Mouse (Mus musculus): ENCODE measurements around the gene 1810049J17Rik.

DNA sequence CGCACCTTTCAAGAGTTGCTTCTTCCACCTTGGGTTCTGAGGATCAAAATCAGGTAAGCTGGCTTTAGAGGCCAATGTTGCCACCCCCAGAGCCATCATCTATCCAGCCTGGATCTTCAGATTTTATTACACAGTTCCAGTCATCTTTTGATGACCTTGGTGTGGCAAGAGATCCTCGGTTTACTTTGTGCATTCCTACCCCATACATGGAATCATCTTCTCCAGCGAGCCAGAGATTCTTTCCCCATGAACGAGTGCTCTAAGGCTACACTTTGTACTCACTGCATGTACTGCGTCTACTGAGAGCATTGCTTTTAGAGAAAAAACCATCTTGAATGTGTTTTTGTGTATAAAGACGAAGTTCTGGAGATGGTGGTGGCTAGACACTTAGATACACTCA lies 33.6 kb upstream of the 1810049J17Rik start:
- TF ChIP-seq GATA1 (IDR thresholded peaks at IDR 0.05; ENCODE audit: low read depth, low read length) (no peak), UBTF (IDR thresholded peaks at IDR 0.05; ENCODE audit: borderline replicate concordance, insufficient read depth, low read depth, low read length) (no peak), CTCF (IDR thresholded peaks at IDR 0.05 in 2 of 3, conservative IDR thresholded peaks at IDR 0.05 in 1 of 3; ENCODE audit: control insufficient read depth in 1 of 3, insufficient read depth in 1 of 3, low read depth in 2 of 3, low read length in 3 of 3, poor library complexity in 1 of 3, severe bottlenecking in 1 of 3) (no peak), ETS1 (IDR thresholded peaks at IDR 0.05; ENCODE audit: low read depth, low read length) (no peak), CHD2 (IDR thresholded peaks at IDR 0.05; ENCODE audit: low read length) (no peak), MAX (IDR thresholded peaks at IDR 0.05; ENCODE audit: low read length) (no peak), POLR2A (IDR thresholded peaks at IDR 0.05; ENCODE audit: control insufficient read depth in 1 of 2, insufficient read depth in 1 of 2, low read depth in 1 of 2, low read length in 2 of 2, poor library complexity in 1 of 2) (no peak), RCOR1 (IDR thresholded peaks at IDR 0.05; ENCODE audit: low read depth, low read length) (no peak), GABPA (IDR thresholded peaks at IDR 0.05; ENCODE audit: low read depth, low read length) (no peak), E2F4 (IDR thresholded peaks at IDR 0.05; ENCODE audit: borderline replicate concordance, low read depth, low read length) (no peak), TBP (IDR thresholded peaks at IDR 0.05; ENCODE audit: low read depth, low read length) (no peak), KAT2A (conservative IDR thresholded peaks at IDR 0.05; ENCODE audit: low read depth, low read length) (no peak)

All from MEL (cell line).